26 mouse cellular contexts compared by ENCODE assay signal in genomic region chr5:100270841-100271686, GRCm38 (mm10).
DNase-seq lines count a peak whose midpoint lies in the region; ATAC-seq and TF ChIP-seq lines count a peak whose summit lies in the region.
"Had no signal": no experiment of that assay in that cellular context is flagged by ENCODE, and none has a peak within 500 bp of the region (broad histone marks: within the 10 kb centered on the region; RNA-seq: fewer than 3 reads in every experiment).

No protein-coding gene starts in this region.

- intact Hi-C loops in heart, postnatal 36 days (cut with DNase I), result no loop called here

- WGBS in forebrain, embryonic 13.5 days, result 57% methylated on average over 12 of the region's 12 CpGs
- WGBS in forebrain, embryonic 12.5 days, result 54% methylated on average over 12 of the region's 12 CpGs
- 58% methylated on average over 12 of the region's 12 CpGs for WGBS in heart, embryonic 10.5 days
- 45% methylated on average over 12 of the region's 12 CpGs for WGBS in midbrain, embryonic 14.5 days
- 60% methylated on average over 12 of the region's 12 CpGs for WGBS in midbrain, embryonic 10.5 days
- 38% methylated on average over 12 of the region's 12 CpGs for WGBS in midbrain, postnatal 0 days
- 58% methylated on average over 12 of the region's 12 CpGs for WGBS in heart, embryonic 11.5 days (ENCODE audit: insufficient replicate concordance)

- no peaks in the 10 kb centered on the region for H3K36me3 ChIP-seq in forebrain, embryonic 13.5 days (ENCODE audit: poor library complexity, severe bottlenecking)
- H3K36me3 ChIP-seq in forebrain, embryonic 12.5 days (replicated peaks), result no peaks in the 10 kb centered on the region
- no peaks in the 10 kb centered on the region for H3K36me3 ChIP-seq in heart, embryonic 10.5 days
- H3K36me3 ChIP-seq in midbrain, embryonic 14.5 days (ENCODE audit: control insufficient read depth, insufficient read depth, low read length), result no peaks in the 10 kb centered on the region
- no peaks in the 10 kb centered on the region for H3K36me3 ChIP-seq in midbrain, embryonic 10.5 days
- no peaks in the 10 kb centered on the region for H3K36me3 ChIP-seq in midbrain, postnatal 0 days (ENCODE audit: insufficient read depth, low read length)
- H3K36me3 ChIP-seq in heart, embryonic 11.5 days (ENCODE audit: control insufficient read depth, insufficient read depth, low read length), result no peaks in the 10 kb centered on the region
- H3K36me3 ChIP-seq: heart, embryonic 13.5 days; limb, embryonic 13.5 days; lung, embryonic 15.5 days; neural tube, embryonic 13.5 days had no signal

- H3K27ac ChIP-seq in forebrain, embryonic 13.5 days, result no peak overlapping the region
- no peak overlapping the region for H3K27ac ChIP-seq in forebrain, embryonic 12.5 days
- H3K27ac ChIP-seq in heart, embryonic 10.5 days, result no peak overlapping the region
- no peak overlapping the region for H3K27ac ChIP-seq in midbrain, embryonic 14.5 days (replicated peaks; ENCODE audit: low read depth, low read length)
- H3K27ac ChIP-seq in midbrain, embryonic 10.5 days (replicated peaks), result no peak overlapping the region
- H3K27ac ChIP-seq in midbrain, postnatal 0 days (ENCODE audit: low read depth, low read length), result no peak overlapping the region
- no peak overlapping the region for H3K27ac ChIP-seq in heart, embryonic 11.5 days (ENCODE audit: low read depth, low read length)
- H3K27ac ChIP-seq: heart, embryonic 13.5 days; left cerebral cortex, adult 2 months; limb, embryonic 13.5 days; lung, embryonic 15.5 days; neural tube, embryonic 13.5 days had no signal

- TF ChIP-seq CTCF in midbrain, postnatal 0 days (IDR thresholded peaks at IDR 0.05), result peak; percentile 52

- H3K4me2 ChIP-seq in forebrain, embryonic 13.5 days, result no peak overlapping the region
- no peak overlapping the region for H3K4me2 ChIP-seq in forebrain, embryonic 12.5 days
- no peak overlapping the region for H3K4me2 ChIP-seq in midbrain, embryonic 14.5 days (ENCODE audit: low read length)
- no peak overlapping the region for H3K4me2 ChIP-seq in midbrain, postnatal 0 days (ENCODE audit: low read depth, low read length, poor library complexity, severe bottlenecking)
- no peak overlapping the region for H3K4me2 ChIP-seq in heart, embryonic 11.5 days
- H3K4me2 ChIP-seq: heart, embryonic 13.5 days; limb, embryonic 13.5 days; liver, embryonic 11.5 days; lung, embryonic 15.5 days; neural tube, embryonic 13.5 days had no signal

- no peaks in the 10 kb centered on the region for H3K4me1 ChIP-seq in forebrain, embryonic 13.5 days
- peaks cover 2% of the 10 kb centered on the region; the same call in 1 of the 2 replicates for H3K4me1 ChIP-seq in forebrain, embryonic 12.5 days
- H3K4me1 ChIP-seq in heart, embryonic 10.5 days, result no peaks in the 10 kb centered on the region
- H3K4me1 ChIP-seq in midbrain, embryonic 14.5 days (ENCODE audit: control insufficient read depth, insufficient read depth, low read length), result no peaks in the 10 kb centered on the region
- no peaks in the 10 kb centered on the region for H3K4me1 ChIP-seq in midbrain, embryonic 10.5 days
- H3K4me1 ChIP-seq in midbrain, postnatal 0 days (ENCODE audit: insufficient read depth, low read length), result no peaks in the 10 kb centered on the region
- H3K4me1 ChIP-seq in heart, embryonic 11.5 days (ENCODE audit: control insufficient read depth, insufficient read depth, low read length), result no peaks in the 10 kb centered on the region

- DNase-seq in heart, embryonic 10.5 days (ENCODE audit: low spot score), result peak; percentile 30
- no peak for DNase-seq in heart, postnatal 36 days
- peak; percentile 50 for DNase-seq in midbrain, embryonic 14.5 days
- no peak for DNase-seq in midbrain, embryonic 10.5 days (ENCODE audit: low spot score)
- peak; percentile 44 for DNase-seq in midbrain, postnatal 0 days (ENCODE audit: low spot score)
- DNase-seq: adrenal gland, adult 2 months; adrenal gland, postnatal 36 days; cerebellum, postnatal 14 days; gastrocnemius, postnatal 25 days; heart, adult 18-20 months; heart, postnatal 10 days; kidney, adult 11 months; kidney, postnatal 14 days; thymus, adult 2 months; thymus, postnatal 36 days had no signal

- peak; percentile 55; the same call in 1 of the 2 replicates for ATAC-seq in forebrain, embryonic 13.5 days
- ATAC-seq in forebrain, embryonic 12.5 days (ENCODE audit: low FRiP score), result no peak
- ATAC-seq in midbrain, embryonic 14.5 days (ENCODE audit: low FRiP score, low TSS enrichment), result no peak
- peak; percentile 54; the same call in 1 of the 2 replicates for ATAC-seq in midbrain, postnatal 0 days (ENCODE audit: low FRiP score)
- no peak for ATAC-seq in heart, embryonic 11.5 days (replicated peaks; ENCODE audit: insufficient number of reproducible peaks, low FRiP score, low TSS enrichment)
- ATAC-seq: activated CD4-positive, CD25-positive, alpha-beta regulatory T cell, adult 4 months had no signal

- no peaks in the 10 kb centered on the region for H3K27me3 ChIP-seq in forebrain, embryonic 13.5 days
- no peaks in the 10 kb centered on the region for H3K27me3 ChIP-seq in forebrain, embryonic 12.5 days
- H3K27me3 ChIP-seq in heart, embryonic 10.5 days (ENCODE audit: insufficient read depth, poor library complexity, severe bottlenecking), result no peaks in the 10 kb centered on the region
- no peaks in the 10 kb centered on the region for H3K27me3 ChIP-seq in midbrain, embryonic 14.5 days (ENCODE audit: control insufficient read depth, insufficient read depth, low read length)
- H3K27me3 ChIP-seq in midbrain, embryonic 10.5 days (ENCODE audit: low read depth, poor library complexity, severe bottlenecking), result no peaks in the 10 kb centered on the region
- no peaks in the 10 kb centered on the region for H3K27me3 ChIP-seq in midbrain, postnatal 0 days (ENCODE audit: insufficient read depth, low read length)
- H3K27me3 ChIP-seq in heart, embryonic 11.5 days (ENCODE audit: control insufficient read depth, insufficient read depth, low read length), result 0 out of 2 replicates have a peak, but pooled peaks cover 3% of the 10 kb centered on the region
- H3K27me3 ChIP-seq: heart, embryonic 13.5 days; limb, embryonic 13.5 days; lung, embryonic 15.5 days; neural tube, embryonic 13.5 days had no signal

- no peak overlapping the region for H3K9ac ChIP-seq in forebrain, embryonic 13.5 days
- H3K9ac ChIP-seq in forebrain, embryonic 12.5 days, result no peak overlapping the region
- no peak overlapping the region for H3K9ac ChIP-seq in midbrain, embryonic 14.5 days (replicated peaks; ENCODE audit: low read length)
- no peak overlapping the region for H3K9ac ChIP-seq in midbrain, postnatal 0 days (replicated peaks; ENCODE audit: low read length, poor library complexity, severe bottlenecking)
- no peak overlapping the region for H3K9ac ChIP-seq in heart, embryonic 11.5 days (ENCODE audit: low read depth, low read length)
- H3K9ac ChIP-seq: heart, embryonic 13.5 days; limb, embryonic 13.5 days; lung, embryonic 15.5 days; neural tube, embryonic 13.5 days had no signal

- no peak overlapping the region for H3K4me3 ChIP-seq in forebrain, embryonic 13.5 days
- no peak overlapping the region for H3K4me3 ChIP-seq in forebrain, embryonic 12.5 days (replicated peaks)
- H3K4me3 ChIP-seq in heart, embryonic 10.5 days, result no peak overlapping the region
- H3K4me3 ChIP-seq in midbrain, embryonic 14.5 days (replicated peaks; ENCODE audit: low read depth, low read length), result no peak overlapping the region
- H3K4me3 ChIP-seq in midbrain, embryonic 10.5 days, result no peak overlapping the region
- no peak overlapping the region for H3K4me3 ChIP-seq in midbrain, postnatal 0 days (ENCODE audit: low read depth, low read length)
- no peak overlapping the region for H3K4me3 ChIP-seq in heart, embryonic 11.5 days (ENCODE audit: low read depth, low read length)
- H3K4me3 ChIP-seq: erythroblast, embryonic 14.5 days; heart, embryonic 13.5 days; left cerebral cortex, adult 2 months; limb, embryonic 13.5 days; lung, embryonic 15.5 days; neural tube, embryonic 13.5 days had no signal

- no peaks in the 10 kb centered on the region for H3K9me3 ChIP-seq in forebrain, embryonic 13.5 days (replicated peaks)
- no peaks in the 10 kb centered on the region for H3K9me3 ChIP-seq in forebrain, embryonic 12.5 days
- H3K9me3 ChIP-seq in heart, embryonic 10.5 days, result no peaks in the 10 kb centered on the region
- H3K9me3 ChIP-seq in midbrain, embryonic 14.5 days (ENCODE audit: control insufficient read depth, low read length), result no peaks in the 10 kb centered on the region
- H3K9me3 ChIP-seq in midbrain, embryonic 10.5 days (replicated peaks), result 0 out of 2 replicates have a peak, but pooled peaks cover 5% of the 10 kb centered on the region
- H3K9me3 ChIP-seq in midbrain, postnatal 0 days (ENCODE audit: low read length), result no peaks in the 10 kb centered on the region
- H3K9me3 ChIP-seq in heart, embryonic 11.5 days (replicated peaks; ENCODE audit: control insufficient read depth, low read length), result peaks cover 2% of the 10 kb centered on the region; the same call in 1 of the 2 replicates
- H3K9me3 ChIP-seq: heart, embryonic 13.5 days; limb, embryonic 13.5 days; lung, embryonic 15.5 days; neural tube, embryonic 13.5 days had no signal

Comparison
In these comparisons a context has a peak if more than half of its experiments do, and no peak if none do; other contexts are left out.
1. ATAC-seq: peak in forebrain, embryonic 13.5 days (single experiment) and midbrain, postnatal 0 days (single experiment); none in forebrain, embryonic 12.5 days (single experiment), midbrain, embryonic 14.5 days (single experiment) and heart, embryonic 11.5 days (single experiment).
2. DNase-seq: peak in heart, embryonic 10.5 days (single experiment), midbrain, embryonic 14.5 days (single experiment) and midbrain, postnatal 0 days (single experiment); none in heart, postnatal 36 days (0 of 2) and midbrain, embryonic 10.5 days (single experiment).